Mouse (Mus musculus) myocyte (in vitro differentiated cells): Measurements from ENCODE around the gene Vmn1r6.

Experiments
- E2F4 ChIP-seq: IDR thresholded peaks from one replicate; pipeline ENCODE4 v1.6.1; 2011; ENCODE audit warnings: mild to moderate bottlenecking, control low read depth, moderate library complexity; ENCODE audit not compliant: insufficient read depth
- MAX ChIP-seq: IDR thresholded peaks from one replicate; pipeline ENCODE4 v1.6.1; 2011; ENCODE audit warnings: low read depth, mild to moderate bottlenecking, control low read depth
- POLR2A ChIP-seq: IDR thresholded peaks from one replicate; pipeline ENCODE4 v1.6.1; 2011; ENCODE audit warnings: low read depth, mild to moderate bottlenecking, control low read depth, moderate library complexity; ENCODE audit not compliant: insufficient read length

GRCm38 (mm10) chr6:57031984-57032383, 34.9 kb downstream of the Vmn1r6 start, which contains the start of gene Vmn1r8:
- TF ChIP-seq MAX (no peak), POLR2A (no peak), E2F4 (no peak)
